Mouse (Mus musculus) kidney, postnatal 0 days (tissue): ENCODE data around the gene Plcb1. TPM values are rescaled to one million over a fixed set of nuclear protein-coding genes. Genes with fewer than 3 reads are reported as not detected.
"Not testable (repeated sequence)": the region's sequence is repeated elsewhere in the genome, so short reads cannot be mapped to it uniquely, and the experiment has no call there.

Source experiments
- ATAC-seq: fragments of 200-750 bp; cut with Nextera tagmentation; replicated peaks from 2 replicates; pipeline ENCODE4 v1.8.0; 2017; ENCODE audit warnings: low read depth, moderate number of reproducible peaks, moderate TSS enrichment, moderate library complexity; ENCODE audit not compliant: low FRiP score
- DNase-seq: peaks from one replicate; pipeline ENCODE4 v3.0.0-alpha.2; 2016; ENCODE audit warnings: low spot score
- H3K27ac ChIP-seq: fragments of 300-500 bp; sonication (generic); 2 replicates; pipeline ENCODE4 v1.5.1; 2014; ENCODE audit warnings: mild to moderate bottlenecking
- H3K27me3 ChIP-seq: fragments of 300-500 bp; sonication (generic); 2 replicates; pipeline ENCODE4 v1.6.1; 2014; ENCODE audit warnings: low read length, mixed read lengths; ENCODE audit not compliant: insufficient read depth
- H3K36me3 ChIP-seq: fragments of 300-500 bp; sonication (generic); 2 replicates; pipeline ENCODE4 v1.6.1; 2014; ENCODE audit warnings: low read length, mixed read lengths; ENCODE audit not compliant: insufficient read depth
- H3K4me1 ChIP-seq: fragments of 300-500 bp; sonication (generic); replicated peaks from 2 replicates; pipeline ENCODE4 v1.6.1; 2014; ENCODE audit warnings: antibody characterized with exemption, low read length, mixed read lengths; ENCODE audit not compliant: insufficient read depth
- H3K4me2 ChIP-seq: fragments of 300-500 bp; sonication (generic); 2 replicates; pipeline ENCODE4 v1.6.1; 2014; ENCODE audit warnings: mild to moderate bottlenecking, low read length, moderate library complexity, mixed read lengths
- H3K4me3 ChIP-seq: fragments of 300-500 bp; sonication (generic); replicated peaks from 2 replicates; pipeline ENCODE4 v1.5.1; 2014; ENCODE audit warnings: low read depth, low read length
- H3K9ac ChIP-seq: fragments of 300-500 bp; sonication (generic); 2 replicates; pipeline ENCODE4 v1.6.1; 2014; ENCODE audit warnings: low read depth, low read length
- H3K9me3 ChIP-seq: fragments of 300-500 bp; sonication (generic); replicated peaks from 2 replicates; pipeline ENCODE4 v1.6.1; 2016; ENCODE audit warnings: low read length, inconsistent platforms, mixed read lengths
- CTCF ChIP-seq: IDR thresholded peaks from 2 replicates; pipeline ENCODE4 v1.5.1; 2016; ENCODE audit warnings: antibody characterized with exemption, low read depth, mild to moderate bottlenecking, moderate library complexity
- WGBS: fragments of 180-500 bp; shearing (Covaris S2); extraction: QIAGEN DNeasy Blood & Tissue Kit; methylation state at CpG from one replicate; pipeline ENCODE4 v1.1.7; 2014; 5-methylcytosine and 5-hydroxymethylcytosine counted together
- polyA plus RNA-seq: library from polyadenylated mRNA; unstranded; fragments of >200 nt; fragmentation: Nextera tagmentation; extraction: Ambion mirVana; gene quantifications from 2 replicates; pipeline ENCODE4 v1.2.1, GENCODE M21; 2015

The Plcb1 gene
- polyA plus RNA-seq, 1 experiment from 2014 or later, result 20.8 TPM

DNA sequence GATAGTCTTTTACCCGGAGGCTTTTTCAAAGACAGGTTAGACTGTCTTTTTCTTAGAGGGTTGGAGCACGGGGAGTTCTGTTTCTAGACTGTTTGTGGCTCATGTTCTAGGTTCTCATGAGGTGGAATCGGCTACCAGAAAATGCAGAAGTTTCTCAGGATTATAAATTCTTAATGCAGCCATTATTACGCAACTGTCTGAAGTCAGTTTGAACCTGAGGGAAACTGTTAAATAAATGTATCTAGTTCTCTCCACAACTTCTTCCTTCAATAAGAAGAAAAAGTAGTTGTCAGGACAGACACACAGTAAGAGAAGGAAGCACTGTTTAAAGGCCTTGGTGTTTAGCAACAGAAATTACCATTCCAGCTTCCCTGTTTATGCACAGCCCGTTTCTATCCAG lies 577.1 kb downstream of the Plcb1 start:
- no peaks in the 10 kb centered on the region for H3K4me1 ChIP-seq
- no peak overlapping the region for H3K27ac ChIP-seq
- H3K27me3 ChIP-seq, result no peaks in the 10 kb centered on the region
- H3K9ac ChIP-seq, result no peak overlapping the region
- H3K36me3 ChIP-seq, result no peaks in the 10 kb centered on the region
- DNase-seq, result no peak
- H3K4me3 ChIP-seq, result no peak overlapping the region
- H3K9me3 ChIP-seq, result no peaks in the 10 kb centered on the region
- no peak for TF ChIP-seq CTCF
- 81% methylated on average over 5 of the region's 5 CpGs for WGBS
- ATAC-seq, result no peak
- H3K4me2 ChIP-seq, result no peak overlapping the region

DNA sequence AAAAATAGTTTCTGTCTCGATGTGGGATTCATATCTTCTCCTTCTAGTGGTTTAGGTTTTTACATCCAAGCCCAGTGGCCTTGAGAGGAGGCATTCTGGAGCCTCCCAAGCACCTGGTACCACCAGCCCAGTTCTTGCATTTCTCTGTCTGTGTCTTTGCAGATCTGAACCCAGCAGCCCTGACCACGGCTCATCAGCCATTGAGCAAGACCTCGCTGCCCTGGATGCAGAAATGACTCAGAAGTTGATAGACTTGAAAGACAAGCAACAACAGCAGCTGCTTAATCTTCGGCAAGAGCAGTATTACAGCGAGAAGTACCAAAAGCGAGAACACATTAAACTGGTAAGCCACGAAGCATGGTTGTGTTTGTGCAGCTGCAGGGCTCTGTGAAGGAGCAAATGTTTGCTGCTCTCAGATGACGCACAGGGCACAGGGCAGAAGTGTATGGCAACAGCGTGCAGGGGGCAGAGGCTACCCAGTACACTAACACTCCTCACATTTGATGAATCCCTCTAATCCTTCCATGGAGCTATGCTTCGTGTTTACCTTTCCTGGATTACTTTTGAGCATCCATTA lies 584.5 kb downstream of the Plcb1 start:
- Histone ChIP-seq H3K9me3 (no peaks in the 10 kb centered on the region), H3K27me3 (no peaks in the 10 kb centered on the region), H3K4me3 (no peak overlapping the region), H3K36me3 (0 out of 2 replicates have a peak, but pooled peaks cover 3% of the 10 kb centered on the region), H3K9ac (no peak overlapping the region), H3K27ac (no peak overlapping the region), H3K4me1 (no peaks in the 10 kb centered on the region), H3K4me2 (no peak overlapping the region)
- 32% methylated on average over 10 of the region's 10 CpGs for WGBS
- ATAC-seq, result no peak
- no peak for TF ChIP-seq CTCF
- DNase-seq, result peak; percentile 34

DNA sequence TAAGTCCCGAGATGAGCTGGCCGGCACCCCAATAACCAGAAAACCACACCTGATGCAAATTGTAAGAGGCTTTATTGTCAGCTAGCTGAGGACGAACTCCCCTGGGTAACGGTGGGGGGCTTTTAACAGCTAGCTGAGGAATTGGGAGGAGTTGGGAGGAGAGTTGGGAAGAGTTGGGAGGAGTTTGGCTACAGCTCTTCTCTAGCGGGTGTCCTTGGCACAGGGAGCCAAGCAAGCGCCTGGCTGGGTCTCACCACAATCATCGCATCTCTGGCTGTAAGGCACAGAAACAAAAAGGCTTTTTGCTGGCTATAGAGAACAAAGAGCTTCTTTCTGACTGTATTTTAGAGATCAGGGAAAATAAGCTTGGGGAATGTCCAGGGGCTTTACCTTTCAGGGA lies 594.9 kb downstream of the Plcb1 start:
- H3K9me3 ChIP-seq, H3K4me3 ChIP-seq, H3K27me3 ChIP-seq, H3K9ac ChIP-seq, H3K4me2 ChIP-seq, H3K4me1 ChIP-seq, ATAC-seq, DNase-seq, H3K36me3 ChIP-seq, H3K27ac ChIP-seq: not testable (repeated sequence)
- WGBS, result 39% methylated on average over 7 of the region's 7 CpGs

DNA sequence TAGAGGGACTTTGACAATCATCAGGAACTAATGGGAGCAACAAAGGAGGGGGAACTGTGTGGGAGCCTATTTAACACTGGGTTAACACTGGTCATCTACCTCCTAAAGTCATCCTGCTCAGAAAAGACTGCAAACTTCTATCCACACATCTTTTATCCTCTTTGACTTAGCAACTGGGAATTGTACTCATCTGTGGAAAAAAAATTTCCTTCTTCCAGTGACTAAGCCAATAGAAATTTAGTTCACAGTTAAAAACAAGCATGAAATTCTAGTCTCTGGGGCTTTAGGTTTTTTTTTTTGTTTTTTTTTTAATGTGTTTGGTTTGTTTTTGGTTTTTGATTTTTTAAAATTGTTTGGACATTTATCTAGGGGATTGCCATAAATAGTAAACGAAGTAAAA lies 595.5 kb downstream of the Plcb1 start:
- ATAC-seq (no peak), DNase-seq (no peak)
- no peaks in the 10 kb centered on the region for H3K9me3 ChIP-seq
- H3K4me2 ChIP-seq, result no peak overlapping the region
- H3K36me3 ChIP-seq, result no peaks in the 10 kb centered on the region; the same call in 1 of the 2 replicates
- H3K27ac ChIP-seq, result no peak overlapping the region
- WGBS, result 91% methylated on average over 1 of the region's 1 CpGs
- no peak overlapping the region for H3K4me3 ChIP-seq
- no peak for TF ChIP-seq CTCF
- no peak overlapping the region for H3K9ac ChIP-seq
- H3K27me3 ChIP-seq, result no peaks in the 10 kb centered on the region
- H3K4me1 ChIP-seq, result no peaks in the 10 kb centered on the region

DNA sequence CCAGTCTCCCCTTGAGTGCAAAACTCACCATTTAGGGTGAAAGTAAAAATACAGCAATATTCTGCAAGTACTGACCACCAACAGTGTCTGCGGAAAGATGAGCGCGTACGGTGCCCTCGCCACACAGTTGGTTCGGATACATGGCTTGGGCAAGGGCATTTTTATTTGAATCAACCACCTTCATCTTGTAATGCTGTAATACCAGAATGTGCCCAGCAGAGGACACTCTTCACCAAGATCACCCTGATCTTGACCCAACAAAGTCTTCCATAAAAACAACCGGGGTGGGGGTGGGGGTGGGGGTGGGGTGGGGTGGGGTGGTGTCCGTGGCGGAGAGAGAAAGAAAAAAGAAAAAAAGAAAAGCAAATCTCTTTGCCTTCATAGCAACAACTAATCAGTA lies 602.1 kb downstream of the Plcb1 start:
- Histone ChIP-seq H3K36me3 (no peaks in the 10 kb centered on the region; the same call in 1 of the 2 replicates), H3K9ac (no peak overlapping the region), H3K4me2 (no peak overlapping the region), H3K4me3 (no peak overlapping the region), H3K9me3 (no peaks in the 10 kb centered on the region), H3K4me1 (no peaks in the 10 kb centered on the region), H3K27ac (no peak overlapping the region), H3K27me3 (no peaks in the 10 kb centered on the region)
- peak; percentile 16 for DNase-seq
- no peak for ATAC-seq
- TF ChIP-seq CTCF, result peak; percentile 58
- WGBS, result 69% methylated on average over 9 of the region's 9 CpGs

DNA sequence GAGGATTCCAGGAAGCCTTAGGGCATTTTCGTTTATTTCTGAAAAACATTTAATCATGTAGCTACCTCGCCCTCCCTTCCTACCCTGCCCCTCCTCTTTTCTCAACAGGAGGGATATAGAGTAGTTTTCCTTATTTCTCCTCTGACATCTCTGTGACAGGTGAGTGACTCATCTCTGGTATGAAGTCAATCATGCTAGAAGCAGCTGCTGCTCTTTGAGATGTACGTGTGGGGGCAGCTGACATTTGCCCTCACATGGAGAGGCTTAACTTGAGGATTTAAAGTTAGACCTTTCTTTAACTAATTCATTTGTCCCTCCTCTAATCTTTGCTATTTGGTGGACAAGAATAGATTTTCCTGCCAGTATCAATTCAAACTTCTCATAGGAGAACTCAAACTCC lies 608.8 kb downstream of the Plcb1 start:
- Histone ChIP-seq H3K4me3 (no peak overlapping the region), H3K36me3 (no peaks in the 10 kb centered on the region), H3K4me2 (no peak overlapping the region), H3K9me3 (no peaks in the 10 kb centered on the region), H3K4me1 (no peaks in the 10 kb centered on the region), H3K27ac (no peak overlapping the region), H3K27me3 (no peaks in the 10 kb centered on the region), H3K9ac (no peak overlapping the region)
- TF ChIP-seq CTCF, result no peak
- WGBS, result 78% methylated on average over 3 of the region's 3 CpGs
- DNase-seq, result no peak
- ATAC-seq, result no peak

DNA sequence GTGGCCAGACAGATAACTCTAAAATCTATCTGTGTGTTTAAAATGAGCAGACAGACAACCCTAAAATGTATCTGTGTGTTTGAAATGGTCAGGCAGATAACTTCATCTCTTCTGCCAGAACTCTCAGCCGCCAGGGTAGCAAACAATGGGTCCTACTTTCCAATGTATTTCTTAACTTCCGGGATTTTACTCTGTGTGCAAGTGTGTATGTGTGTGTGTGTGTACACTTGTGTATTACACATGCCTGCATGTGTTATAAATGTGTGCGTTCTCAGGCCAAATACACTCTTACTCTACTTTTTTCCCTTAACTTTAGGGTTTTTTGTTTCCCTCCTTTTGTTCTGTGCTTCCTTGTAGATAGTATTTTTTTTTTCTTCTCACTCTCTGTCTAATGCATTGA lies 610.5 kb downstream of the Plcb1 start:
- Histone ChIP-seq H3K27ac (no peak overlapping the region), H3K4me1 (no peaks in the 10 kb centered on the region), H3K36me3 (no peaks in the 10 kb centered on the region), H3K4me3 (no peak overlapping the region), H3K9ac (no peak overlapping the region), H3K9me3 (no peaks in the 10 kb centered on the region), H3K4me2 (no peak overlapping the region), H3K27me3 (no peaks in the 10 kb centered on the region)
- 89% methylated on average over 3 of the region's 3 CpGs for WGBS
- TF ChIP-seq CTCF, result no peak
- DNase-seq, result no peak
- ATAC-seq, result no peak
